Mouse (Mus musculus) midbrain, postnatal 0 days (tissue): ENCODE results near the gene Hand2. TPM values are rescaled to one million over a fixed set of nuclear protein-coding genes. Genes with fewer than 3 reads are reported as not detected.

Experiments
- ATAC-seq: fragments of 200-750 bp; cut with Nextera tagmentation; 2 replicates; pipeline ENCODE4 v1.8.0; 2017; ENCODE audit warnings: moderate number of reproducible peaks, mild to moderate bottlenecking, moderate TSS enrichment, moderate library complexity; ENCODE audit not compliant: low FRiP score
- DNase-seq: peaks from one replicate; pipeline ENCODE4 v3.0.0-alpha.2; 2015; ENCODE audit warnings: low spot score
- H3K27ac ChIP-seq: fragments of 300-500 bp; sonication (generic); 2 replicates; pipeline ENCODE4 v1.5.1; 2014; ENCODE audit warnings: low read depth, mild to moderate bottlenecking, low read length, mixed read lengths
- H3K27me3 ChIP-seq: fragments of 300-500 bp; sonication (generic); 2 replicates; pipeline ENCODE4 v1.6.1; 2014; ENCODE audit warnings: low read length, control low read depth, mixed read lengths; ENCODE audit not compliant: insufficient read depth
- H3K36me3 ChIP-seq: fragments of 300-500 bp; sonication (generic); 2 replicates; pipeline ENCODE4 v1.6.1; 2014; ENCODE audit warnings: low read length, control low read depth, mixed read lengths; ENCODE audit not compliant: insufficient read depth
- H3K4me1 ChIP-seq: fragments of 300-500 bp; sonication (generic); 2 replicates; pipeline ENCODE4 v1.6.1; 2014; ENCODE audit warnings: mild to moderate bottlenecking, control low read depth, antibody characterized with exemption, low read length, mixed read lengths; ENCODE audit not compliant: insufficient read depth
- H3K4me2 ChIP-seq: fragments of 300-500 bp; sonication (generic); 2 replicates; pipeline ENCODE4 v1.6.1; 2014; ENCODE audit warnings: low read depth, mild to moderate bottlenecking, low read length, mixed read lengths; ENCODE audit not compliant: poor library complexity, severe bottlenecking
- H3K4me3 ChIP-seq: fragments of 300-500 bp; sonication (generic); 2 replicates; pipeline ENCODE4 v1.5.1; 2014; ENCODE audit warnings: low read depth, mild to moderate bottlenecking, low read length, moderate library complexity
- H3K9ac ChIP-seq: fragments of 300-500 bp; sonication (generic); replicated peaks from 2 replicates; pipeline ENCODE4 v1.6.1; 2014; ENCODE audit warnings: mild to moderate bottlenecking, low read length, moderate library complexity, mixed read lengths; ENCODE audit not compliant: poor library complexity, severe bottlenecking
- H3K9me3 ChIP-seq: fragments of 300-500 bp; sonication (generic); 2 replicates; pipeline ENCODE4 v1.6.1; 2016; ENCODE audit warnings: low read length, control low read depth
- CTCF ChIP-seq: IDR thresholded peaks from 2 replicates; pipeline ENCODE4 v1.5.1; 2016; ENCODE audit warnings: antibody characterized with exemption, mild to moderate bottlenecking
- WGBS: fragments of 180-500 bp; shearing (Covaris S2); extraction: QIAGEN DNeasy Blood & Tissue Kit; methylation state at CpG from one replicate; pipeline ENCODE4 v1.1.7; 2014; 5-methylcytosine and 5-hydroxymethylcytosine counted together
- polyA plus RNA-seq: library from polyadenylated mRNA; unstranded; fragments of >200 nt; fragmentation: Nextera tagmentation; extraction: Ambion mirVana; gene quantifications from 2 replicates; pipeline ENCODE4 v1.2.1, GENCODE M21; 2015
- total RNA-seq: library from RNA; depleted of rRNA; stranded (reverse); fragments of >200 nt; gene quantifications from 2 replicates; pipeline ENCODE4 v1.2.3, GENCODE M21; 2014; rRNA removed

The Hand2 gene
- total and polyA plus RNA-seq, 2 experiments from 2014 or later: not detected

DNA sequence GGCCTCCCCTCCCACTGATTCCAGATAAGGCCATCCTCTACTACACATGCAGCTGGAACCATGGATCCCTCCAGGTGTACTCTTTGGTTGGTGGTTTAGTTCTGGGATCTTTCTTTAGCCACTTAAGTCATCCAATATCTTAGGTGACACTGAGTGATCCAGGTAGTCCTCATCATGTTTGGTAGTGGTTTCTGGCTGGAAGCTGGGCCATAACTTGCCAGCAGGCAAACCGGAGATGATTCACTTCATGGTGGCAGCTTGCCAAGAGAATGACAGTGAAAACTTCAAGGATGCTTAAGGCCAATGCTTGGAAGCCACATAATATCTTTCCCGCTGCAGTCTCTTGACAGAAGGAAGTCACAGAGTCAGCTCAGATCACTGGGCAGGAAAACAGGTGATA lies 42.1 kb downstream of the Hand2 start:
- H3K27ac ChIP-seq: no peak overlapping the region
- H3K9ac ChIP-seq: no peak overlapping the region
- H3K9me3 ChIP-seq: no peaks in the 10 kb centered on the region
- no peak overlapping the region for H3K4me2 ChIP-seq
- TF ChIP-seq CTCF: no peak
- ATAC-seq (no peak), DNase-seq (no peak)
- no peaks in the 10 kb centered on the region for H3K36me3 ChIP-seq
- 0 out of 2 replicates have a peak, but pooled peaks cover 3% of the 10 kb centered on the region for H3K27me3 ChIP-seq
- WGBS: 83% methylated on average over 2 of the region's 2 CpGs
- H3K4me3 ChIP-seq: no peak overlapping the region
- no peaks in the 10 kb centered on the region for H3K4me1 ChIP-seq

DNA sequence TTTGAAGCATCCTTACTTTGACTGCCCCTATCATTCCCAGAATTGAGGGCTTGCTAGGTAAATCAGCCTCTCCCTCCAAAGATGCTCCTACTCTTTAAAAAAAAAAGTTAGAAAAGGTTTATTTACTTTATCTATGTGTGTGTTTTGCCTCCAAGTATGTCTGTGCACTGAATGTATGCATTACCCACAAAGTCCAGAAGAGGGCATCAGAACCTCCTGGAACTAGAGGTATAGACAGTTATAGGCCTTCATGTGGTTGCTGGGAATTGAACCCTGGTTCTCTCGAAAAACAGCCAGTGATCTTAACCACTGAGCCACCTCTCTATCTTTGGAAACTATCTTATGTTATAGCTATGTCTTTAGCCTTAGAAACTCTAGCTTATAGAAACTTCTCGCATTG lies 53.3 kb downstream of the Hand2 start:
- no peaks in the 10 kb centered on the region for H3K9me3 ChIP-seq
- 95% methylated on average over 2 of the region's 2 CpGs for WGBS
- no peak overlapping the region for H3K4me3 ChIP-seq
- no peak for TF ChIP-seq CTCF
- H3K27ac ChIP-seq: no peak overlapping the region
- ATAC-seq (no peak), DNase-seq (no peak)
- H3K36me3 ChIP-seq: no peaks in the 10 kb centered on the region
- no peaks in the 10 kb centered on the region for H3K27me3 ChIP-seq
- H3K4me2 ChIP-seq: no peak overlapping the region
- H3K4me1 ChIP-seq: no peaks in the 10 kb centered on the region
- H3K9ac ChIP-seq: no peak overlapping the region

Other genes starting within 250 kb of the Hand2 start
- gene Scrg1, start 134.9 kb downstream of the Hand2 start, total RNA-seq: 11.2 and 16.3 TPM in 2 replicates
- gene Scrg1, start 134.9 kb downstream of the Hand2 start, polyA plus RNA-seq: 35.2 and 37.7 TPM in 2 replicates
- 18.0 and 21.0 TPM in 2 replicates for gene Sap30, start 166.9 kb downstream of the Hand2 start, total RNA-seq
- gene Sap30, start 166.9 kb downstream of the Hand2 start, polyA plus RNA-seq: 14.4 and 14.6 TPM in 2 replicates
- 11.2 and 12.3 TPM in 2 replicates for gene Hmgb2, start 190.9 kb downstream of the Hand2 start, total RNA-seq
- gene Hmgb2, start 190.9 kb downstream of the Hand2 start, polyA plus RNA-seq: 34.8 and 50.4 TPM in 2 replicates